Mouse (Mus musculus) embryonic facial prominence, embryonic 11.5 days (tissue): ENCODE results near the gene Angel2. TPM values are rescaled to one million over a fixed set of nuclear protein-coding genes. Genes with fewer than 3 reads are reported as not detected.

Source experiments
- ATAC-seq: fragments of 200-750 bp; cut with Nextera tagmentation; replicated peaks from 2 replicates; pipeline ENCODE4 v1.8.0; 2017; ENCODE audit warnings: low read depth; ENCODE audit not compliant: insufficient number of reproducible peaks, low FRiP score, low TSS enrichment
- DNase-seq: peaks from one replicate; pipeline ENCODE4 v3.0.0-alpha.2; 2015; ENCODE audit warnings: low spot score
- H3K27ac ChIP-seq: fragments of 300-500 bp; sonication (generic); replicated peaks from 2 replicates; pipeline ENCODE4 v1.5.1; 2014; ENCODE audit warnings: mild to moderate bottlenecking, low read depth, low read length, control low read depth
- H3K27me3 ChIP-seq: fragments of 300-500 bp; sonication (generic); 2 replicates; pipeline ENCODE4 v1.6.1; 2014; ENCODE audit warnings: mild to moderate bottlenecking, low read length, moderate library complexity, mixed read lengths; ENCODE audit not compliant: control insufficient read depth, insufficient read depth
- H3K36me3 ChIP-seq: fragments of 300-500 bp; sonication (generic); replicated peaks from 2 replicates; pipeline ENCODE4 v1.6.1; 2014; ENCODE audit warnings: low read depth, mild to moderate bottlenecking, low read length, moderate library complexity, mixed read lengths; ENCODE audit not compliant: control insufficient read depth, insufficient read depth
- H3K4me1 ChIP-seq: fragments of 300-500 bp; sonication (generic); 2 replicates; pipeline ENCODE4 v1.6.1; 2014; ENCODE audit warnings: low read length, mixed read lengths; ENCODE audit not compliant: control insufficient read depth, insufficient read depth
- H3K4me2 ChIP-seq: fragments of 300-500 bp; sonication (generic); 2 replicates; pipeline ENCODE4 v1.6.1; 2014; ENCODE audit warnings: low read depth, mild to moderate bottlenecking, control low read depth, low read length, moderate library complexity
- H3K4me3 ChIP-seq: fragments of 300-500 bp; sonication (generic); 2 replicates; pipeline ENCODE4 v1.5.1; 2014; ENCODE audit warnings: low read depth, low read length, control low read depth
- H3K9ac ChIP-seq: fragments of 300-500 bp; sonication (generic); replicated peaks from 2 replicates; pipeline ENCODE4 v1.6.1; 2014; ENCODE audit warnings: mild to moderate bottlenecking, control low read depth, low read length
- H3K9me3 ChIP-seq: fragments of 300-500 bp; sonication (generic); replicated peaks from 2 replicates; pipeline ENCODE4 v1.6.1; 2016; ENCODE audit warnings: mild to moderate bottlenecking, low read length, inconsistent platforms, mixed read lengths; ENCODE audit not compliant: control insufficient read depth
- WGBS: fragments of 180-500 bp; shearing (Covaris S2); extraction: QIAGEN DNeasy Blood & Tissue Kit; methylation state at CpG from one replicate; pipeline ENCODE4 v1.1.7; 2014; 5-methylcytosine and 5-hydroxymethylcytosine counted together
- polyA plus RNA-seq: library from polyadenylated mRNA; unstranded; fragments of >200 nt; fragmentation: Nextera tagmentation; extraction: Ambion mirVana; gene quantifications from 2 replicates; pipeline ENCODE4 v1.2.1, GENCODE M21; 2014

Gene Angel2
- polyA plus RNA-seq, 1 experiment from 2014 or later = 57.7 TPM

GRCm38 (mm10) chr1:190996346-190996877, 71.5 kb downstream of the Angel2 start:
- Histone ChIP-seq H3K4me1 (no peaks in the 10 kb centered on the region), H3K27ac (no peak overlapping the region), H3K27me3 (no peaks in the 10 kb centered on the region), H3K4me2 (no peak overlapping the region), H3K4me3 (no peak overlapping the region), H3K36me3 (no peaks in the 10 kb centered on the region), H3K9me3 (no peaks in the 10 kb centered on the region), H3K9ac (no peak overlapping the region)
- ATAC-seq (no peak), DNase-seq (no peak)
- 72% methylated on average over 6 of the region's 6 CpGs for WGBS

Other genes with a start within 250 kb of the Angel2 start
- 15.0 and 17.6 TPM in 2 replicates for gene Rps6kc1, start 13.3 kb upstream of the Angel2 start, polyA plus RNA-seq
- gene Vash2, start 54.2 kb downstream of the Angel2 start, polyA plus RNA-seq = 80.6 and 88.3 TPM in 2 replicates
- 10.0 and 10.5 TPM in 2 replicates for gene Flvcr1, start 101.0 kb downstream of the Angel2 start, polyA plus RNA-seq
- not detected in 2 replicates for gene Spata45, start 111.5 kb downstream of the Angel2 start, polyA plus RNA-seq
- 11.9 and 12.0 TPM in 2 replicates for gene Tatdn3, start 137.8 kb downstream of the Angel2 start, polyA plus RNA-seq
- 23.4 and 25.1 TPM in 2 replicates for gene Nsl1, start 137.9 kb downstream of the Angel2 start, polyA plus RNA-seq
- gene Batf3, start 172.7 kb downstream of the Angel2 start, polyA plus RNA-seq = 9.8 and 11.9 TPM in 2 replicates
- not detected in 2 replicates for gene Fam71a, start 239.7 kb downstream of the Angel2 start, polyA plus RNA-seq